Mouse (Mus musculus): Measurements from ENCODE around the gene Gm21983.

- TF ChIP-seq EP300 (IDR thresholded peaks at IDR 0.05; ENCODE audit: low read depth) (no peak), CTCF (IDR thresholded peaks at IDR 0.05; ENCODE audit: low read depth) (no peak)
Measured at GRCm38 (mm10) chr7:27185986-27186385, 5.1 kb upstream of the Gm21983 start.
